Mouse (Mus musculus): ENCODE results near the gene Ptgis.

Ptgis gene

GRCm38 (mm10) chr2:167263040-167263810 is 22.8 kb upstream of the Ptgis start:
- peak; percentile 75 to 78 for DNase-seq

GRCm38 (mm10) chr2:167262433-167262832 is 22.0 kb upstream of the Ptgis start:
- DNase-seq, result no peak

GRCm38 (mm10) chr2:167261106-167261505 is 20.7 kb upstream of the Ptgis start:
- DNase-seq, result no peak

GRCm38 (mm10) chr2:167257790-167258189 is 17.4 kb upstream of the Ptgis start:
- DNase-seq, result no peak

GRCm38 (mm10) chr2:167254808-167255207 is 14.4 kb upstream of the Ptgis start:
- no peak for DNase-seq

GRCm38 (mm10) chr2:167254185-167254584 is 13.8 kb upstream of the Ptgis start:
- DNase-seq, result no peak

- DNase-seq, result no peak
Observed at GRCm38 (mm10) chr2:167253476-167253875, 13.1 kb upstream of the Ptgis start.

- DNase-seq, result no peak
Observed at GRCm38 (mm10) chr2:167252057-167252687, 11.8 kb upstream of the Ptgis start.

- no peak for DNase-seq
Observed at GRCm38 (mm10) chr2:167250736-167251337, 10.4 kb upstream of the Ptgis start.

GRCm38 (mm10) chr2:167250003-167250735 is 9.8 kb upstream of the Ptgis start:
- DNase-seq, result no peak

GRCm38 (mm10) chr2:167249591-167249990 is 9.2 kb upstream of the Ptgis start:
- DNase-seq, result no peak

GRCm38 (mm10) chr2:167247823-167248222 is 7.4 kb upstream of the Ptgis start:
- no peak for DNase-seq

- DNase-seq, result no peak
Observed at GRCm38 (mm10) chr2:167246704-167247103, 6.3 kb upstream of the Ptgis start.

GRCm38 (mm10) chr2:167244892-167245291 is 4.5 kb upstream of the Ptgis start:
- DNase-seq, result no peak

GRCm38 (mm10) chr2:167243831-167244563 is 3.6 kb upstream of the Ptgis start:
- no peak for DNase-seq

- no peak for DNase-seq
Observed at GRCm38 (mm10) chr2:167239262-167239661, 1.1 kb downstream of the Ptgis start.

GRCm38 (mm10) chr2:167237224-167237623 is 3.2 kb downstream of the Ptgis start:
- no peak for DNase-seq

- DNase-seq, result no peak
Observed at GRCm38 (mm10) chr2:167236174-167236573, 4.2 kb downstream of the Ptgis start.

GRCm38 (mm10) chr2:167235338-167236018 is 4.9 kb downstream of the Ptgis start:
- peak in 1 of 2 experiments; percentile 40 for DNase-seq

GRCm38 (mm10) chr2:167233771-167234170 is 6.6 kb downstream of the Ptgis start:
- DNase-seq, result no peak

- no peak for DNase-seq
Observed at GRCm38 (mm10) chr2:167233009-167233335, 7.4 kb downstream of the Ptgis start.
